Mouse (Mus musculus): ENCODE results near the gene Car11. TPM values are rescaled to one million over a fixed set of nuclear protein-coding genes. Genes with fewer than 3 reads are reported as not detected.

The Car11 gene
- total RNA-seq, 4 experiments from 2014 or later, result 11.5 to 28.2 (median 18.9) TPM

GRCm38 (mm10) chr7:45692364-45692763, 7.3 kb upstream of the Car11 start:
- DNase-seq, result no peak

GRCm38 (mm10) chr7:45693921-45694591, 5.6 kb upstream of the Car11 start, which contains the start of gene Sec1:
Sec1 (minus strand) TSS chr7:45694402.
- DNase-seq, result no peak

DNA sequence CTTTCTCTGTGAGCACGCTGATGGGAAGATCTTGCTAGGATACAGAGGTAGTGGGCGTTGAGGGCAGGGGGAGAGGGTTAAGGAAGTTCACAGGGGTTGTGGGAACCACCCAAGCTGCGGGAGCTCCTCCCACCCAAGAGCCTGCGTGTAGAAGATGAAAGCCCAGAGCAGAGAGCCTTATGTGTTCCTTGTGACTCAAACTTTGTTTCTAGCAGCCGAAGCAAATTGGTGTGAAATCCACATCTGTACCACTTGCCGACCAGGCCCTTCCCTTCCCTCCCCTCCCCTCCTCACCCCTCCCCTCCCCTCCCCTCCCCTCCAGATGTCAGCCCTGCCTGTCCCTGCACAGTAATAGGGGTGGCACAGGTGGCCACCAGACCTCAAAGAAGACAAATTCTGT, 4.5 kb upstream of the Car11 start:
- no peak for DNase-seq

GRCm38 (mm10) chr7:45697894-45698293, 1.7 kb upstream of the Car11 start:
- DNase-seq, result no peak

DNA sequence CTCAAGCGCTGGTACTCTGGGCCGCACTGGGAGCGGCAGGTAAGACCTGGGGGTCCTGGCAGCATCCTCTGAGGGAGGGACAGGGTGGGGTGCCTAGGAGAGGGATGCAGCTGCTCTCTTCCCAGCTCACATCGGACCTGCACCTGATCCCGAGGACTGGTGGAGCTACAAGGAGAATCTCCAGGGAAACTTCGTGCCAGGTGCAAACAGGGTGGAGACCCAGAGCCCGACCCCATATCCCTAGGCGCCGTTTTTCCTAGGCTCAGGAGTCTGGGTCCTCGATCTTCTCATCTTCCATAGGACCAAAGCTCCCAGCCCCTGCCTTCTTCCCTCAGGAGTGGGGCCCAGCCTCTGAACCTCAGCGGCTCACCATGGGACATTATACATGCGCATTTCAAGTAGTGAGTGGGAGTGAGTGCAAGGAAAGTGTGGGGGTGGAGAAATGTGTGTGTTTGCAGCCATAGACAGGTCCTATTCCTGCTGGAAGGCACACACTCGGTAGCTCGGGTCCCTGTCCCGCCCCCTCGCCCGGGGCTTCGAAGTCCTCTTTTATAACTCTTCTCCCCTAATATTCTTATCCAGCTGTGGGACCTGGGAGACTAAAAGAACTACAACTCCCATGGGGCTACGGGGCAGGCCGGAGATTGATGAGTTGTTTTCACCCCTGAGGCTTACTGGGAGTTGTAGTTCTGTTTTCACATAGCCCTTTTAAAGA, 815 bp downstream of the Car11 start:
- DNase-seq, result no peak

DNA sequence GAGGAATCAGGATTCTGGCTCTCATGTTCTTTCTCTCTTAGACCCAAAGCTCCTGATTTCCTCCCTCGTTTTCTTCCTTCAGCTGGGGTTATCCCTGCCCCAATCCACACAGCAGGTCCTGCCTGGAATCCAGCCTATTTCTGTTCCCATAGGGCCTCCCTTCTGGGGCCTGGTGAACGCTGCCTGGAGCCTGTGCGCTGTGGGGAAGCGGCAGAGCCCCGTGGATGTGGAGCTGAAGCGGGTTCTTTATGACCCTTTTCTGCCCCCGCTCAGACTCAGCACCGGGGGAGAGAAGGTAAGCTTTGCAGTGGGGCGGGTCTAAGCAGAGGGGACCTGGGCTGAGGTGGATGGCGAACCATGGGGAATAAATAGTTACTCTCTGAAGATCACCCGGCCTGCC, 1.4 kb downstream of the Car11 start:
- no peak for DNase-seq

- DNase-seq, result no peak
These were observed 2.0 kb downstream of the Car11 start for GRCm38 (mm10) chr7:45701607-45702006.

- no peak for DNase-seq
These were observed 2.7 kb downstream of the Car11 start for GRCm38 (mm10) chr7:45702316-45702715.

DNA sequence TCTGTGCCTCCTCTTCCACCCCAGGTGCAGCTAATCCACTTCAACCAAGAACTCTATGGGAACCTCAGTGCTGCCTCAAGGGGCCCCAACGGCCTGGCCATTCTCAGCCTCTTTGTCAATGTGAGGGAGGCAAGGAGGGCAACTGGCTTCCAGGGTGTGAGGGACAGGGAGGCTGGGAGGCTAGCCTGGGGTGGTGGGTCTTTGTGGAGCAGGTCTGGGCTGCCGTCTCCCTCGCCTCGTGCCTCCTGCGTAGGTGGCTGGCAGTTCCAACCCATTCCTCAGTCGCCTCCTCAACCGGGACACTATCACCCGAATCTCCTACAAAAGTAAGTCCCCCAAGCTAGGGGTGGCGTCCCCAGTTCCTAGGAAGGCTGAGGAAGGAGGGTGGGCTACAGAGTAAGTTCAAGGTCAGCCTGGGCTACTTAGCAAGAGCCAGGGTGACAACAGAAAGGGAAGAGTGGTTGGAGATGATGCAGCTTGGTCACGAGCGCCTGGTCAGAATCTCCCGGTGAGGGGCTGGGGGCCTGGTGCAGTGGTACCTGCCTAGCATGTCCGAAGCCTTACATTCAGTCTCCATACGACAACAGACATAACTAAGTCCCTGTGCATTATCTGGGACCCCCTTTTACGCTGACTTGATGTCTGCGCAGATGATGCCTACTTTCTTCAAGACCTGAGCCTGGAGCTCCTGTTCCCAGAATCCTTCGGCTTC, 3.3 kb downstream of the Car11 start:
- no peak for DNase-seq

GRCm38 (mm10) chr7:45703521-45704033, 3.9 kb downstream of the Car11 start:
- no peak for DNase-seq

DNA sequence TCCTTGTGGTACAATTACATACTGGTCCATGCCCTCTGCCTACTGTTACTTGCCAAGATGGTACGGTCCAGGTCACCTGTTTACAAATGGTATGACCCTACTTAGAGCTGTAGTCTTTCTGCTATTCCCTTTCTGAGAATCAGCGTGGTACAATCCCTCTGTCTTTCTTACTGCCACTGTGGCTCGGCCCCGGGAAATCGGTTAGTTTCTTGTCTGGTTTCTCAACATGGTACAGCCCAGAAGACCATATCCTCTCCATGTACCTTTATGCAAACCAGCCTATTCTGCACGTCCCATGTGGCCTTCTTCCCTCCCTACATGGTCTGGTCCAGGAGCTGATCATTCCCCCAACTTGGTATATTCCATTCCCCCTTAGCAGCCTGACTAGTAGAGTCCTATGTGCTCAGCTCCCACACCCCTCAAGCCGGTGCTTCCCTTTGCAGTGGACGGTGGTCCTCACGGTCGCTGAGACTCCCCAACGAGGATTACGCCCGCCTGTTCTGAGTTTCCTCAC, 4.5 kb downstream of the Car11 start:
- peak; percentile 75 for DNase-seq

- peak; percentile 100 for DNase-seq
These were observed 5.2 kb downstream of the Car11 start, which contains the start of gene Dbp for GRCm38 (mm10) chr7:45704730-45705442. Dbp (plus strand) TSS chr7:45705088.

DNA sequence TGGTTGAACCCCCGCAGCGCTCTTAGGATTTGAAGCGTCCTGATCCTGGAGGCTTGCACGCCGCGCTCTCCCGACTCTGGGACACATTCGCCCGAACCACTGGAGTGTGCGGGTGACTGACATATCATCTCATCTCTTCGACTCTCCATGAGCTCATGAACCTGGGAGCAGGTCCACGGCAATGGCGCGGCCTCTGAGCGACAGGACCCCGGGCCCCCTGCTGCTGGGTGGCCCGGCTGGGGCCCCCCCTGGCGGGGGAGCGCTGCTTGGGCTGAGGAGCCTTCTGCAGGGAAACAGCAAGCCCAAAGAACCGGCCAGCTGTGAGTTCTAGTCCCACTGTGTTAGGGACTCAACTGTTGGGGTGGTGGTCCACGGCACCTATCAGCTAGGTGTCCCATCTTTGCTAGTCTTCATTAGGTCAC, 5.8 kb downstream of the Car11 start:
- DNase-seq, result no peak

- DNase-seq, result peak; percentile 91
These were observed 6.2 kb downstream of the Car11 start for GRCm38 (mm10) chr7:45705873-45706281.

DNA sequence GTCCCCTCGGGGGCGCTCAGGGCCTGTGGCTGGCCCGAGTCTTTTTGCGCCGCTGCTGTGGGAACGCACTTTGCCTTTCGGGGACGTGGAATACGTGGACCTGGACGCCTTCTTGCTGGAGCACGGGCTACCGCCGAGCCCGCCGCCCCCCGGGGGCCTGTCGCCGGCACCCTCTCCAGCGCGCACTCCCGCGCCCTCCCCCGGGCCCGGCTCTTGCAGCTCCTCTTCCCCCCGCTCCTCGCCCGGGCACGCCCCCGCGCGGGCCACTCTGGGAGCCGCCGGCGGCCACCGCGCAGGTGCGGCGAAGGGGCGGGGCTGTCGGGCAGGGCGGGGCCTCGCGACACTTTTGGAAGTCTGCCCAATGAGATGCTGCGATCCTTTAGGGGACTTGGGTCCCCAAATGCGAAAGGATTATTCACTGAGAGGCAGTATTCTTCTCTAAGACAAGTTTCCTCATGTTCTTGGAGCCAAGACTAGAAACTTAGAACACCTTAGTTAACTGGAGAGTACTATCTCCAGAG, 7.1 kb downstream of the Car11 start:
- DNase-seq, result peak; percentile 86

- peak; percentile 98 for DNase-seq
These were observed 7.8 kb downstream of the Car11 start for GRCm38 (mm10) chr7:45707375-45707967.

DNA sequence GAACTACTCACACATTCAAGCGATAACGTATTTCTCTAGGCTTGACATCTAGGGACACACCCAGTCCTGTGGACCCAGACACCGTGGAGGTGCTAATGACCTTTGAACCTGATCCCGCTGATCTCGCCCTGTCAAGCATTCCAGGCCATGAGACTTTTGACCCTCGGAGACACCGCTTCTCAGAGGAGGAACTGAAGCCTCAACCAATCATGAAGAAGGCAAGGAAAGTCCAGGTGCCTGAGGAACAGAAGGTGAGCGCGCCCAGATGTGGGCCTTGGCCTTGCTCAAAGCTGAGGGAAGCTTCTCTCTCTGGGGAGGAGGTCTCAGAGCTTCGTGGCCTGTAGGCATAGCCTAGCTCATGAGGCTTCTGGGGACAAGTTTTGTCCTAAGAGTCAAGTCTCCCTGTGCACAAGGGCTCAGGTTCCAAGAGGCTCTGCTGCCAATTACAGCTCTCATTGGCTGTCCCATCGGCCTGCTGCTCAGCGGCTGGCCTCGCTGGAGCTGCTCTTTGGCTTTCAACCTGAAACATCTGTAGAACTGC, 8.6 kb downstream of the Car11 start:
- DNase-seq, result no peak

GRCm38 (mm10) chr7:45709036-45709435, 9.4 kb downstream of the Car11 start:
- DNase-seq, result no peak

GRCm38 (mm10) chr7:45709677-45710355, 10.2 kb downstream of the Car11 start:
- no peak for DNase-seq

DNA sequence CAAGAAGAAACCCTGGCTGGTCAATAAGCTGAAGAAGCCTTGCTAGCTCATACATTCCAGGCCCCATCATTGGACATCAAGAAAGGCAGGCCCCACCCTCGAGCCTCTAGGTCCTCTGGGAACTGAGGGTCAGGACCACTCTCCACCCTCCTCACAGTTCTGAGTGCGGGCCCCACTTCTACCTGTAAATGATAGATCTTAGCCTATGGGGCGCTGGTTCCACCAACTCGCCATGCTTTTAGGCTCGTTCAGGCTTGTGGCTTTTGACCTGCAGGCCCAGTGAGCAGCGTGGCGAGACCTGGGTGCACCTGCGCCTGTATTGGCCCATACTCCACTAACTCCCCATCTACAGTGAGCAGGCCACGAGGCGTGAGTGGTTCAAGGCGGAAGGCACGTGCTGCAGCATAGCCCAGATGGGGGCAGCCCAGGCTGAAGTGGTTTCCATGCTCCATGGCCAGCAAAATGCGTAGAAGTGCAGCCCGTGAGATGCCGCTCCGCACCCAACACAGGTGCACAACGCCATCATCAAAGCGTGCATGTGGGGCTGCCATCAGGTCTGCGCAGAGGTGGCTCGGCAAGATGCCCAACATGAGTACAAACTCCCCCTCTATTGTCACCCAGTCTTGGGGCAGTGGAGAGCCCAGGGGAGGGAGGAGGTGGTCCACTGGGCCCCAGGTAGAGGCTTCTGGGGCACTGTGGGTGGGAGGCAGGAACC, 11.0 kb downstream of the Car11 start:
- DNase-seq, result peak; percentile 65

All from adrenal gland, adult 8-10 months (tissue).